Mouse (Mus musculus) liver, adult 2 months (tissue): ENCODE measurements around the gene Unc50.

Source experiments
- CTCF ChIP-seq: fragments of 200-500 bp; IDR thresholded peaks from 2 replicates; pipeline ENCODE4 v1.5.1; 2011; ENCODE audit warnings: low read depth, low read length, control low read depth
- POLR2A ChIP-seq: fragments of 200-500 bp; IDR thresholded peaks from 2 replicates; pipeline ENCODE4 v1.6.1; 2011; ENCODE audit warnings: low read length, control low read depth; ENCODE audit not compliant: insufficient read depth; ENCODE audit errors: extremely low read depth

GRCm38 (mm10) chr1:37408059-37408458, 21.9 kb upstream of the Unc50 start:
- no peak for TF ChIP-seq CTCF
- TF ChIP-seq POLR2A, result no peak
